Mouse (Mus musculus): ENCODE results near the gene Aoc2.
A peak's percentile ranks its signal among the peaks of the same experiment; 100 is the strongest.
"Not testable (repeated sequence)": the region's sequence is repeated elsewhere in the genome, so short reads cannot be mapped to it uniquely, and the experiment has no call there.

Gene Aoc2

DNA sequence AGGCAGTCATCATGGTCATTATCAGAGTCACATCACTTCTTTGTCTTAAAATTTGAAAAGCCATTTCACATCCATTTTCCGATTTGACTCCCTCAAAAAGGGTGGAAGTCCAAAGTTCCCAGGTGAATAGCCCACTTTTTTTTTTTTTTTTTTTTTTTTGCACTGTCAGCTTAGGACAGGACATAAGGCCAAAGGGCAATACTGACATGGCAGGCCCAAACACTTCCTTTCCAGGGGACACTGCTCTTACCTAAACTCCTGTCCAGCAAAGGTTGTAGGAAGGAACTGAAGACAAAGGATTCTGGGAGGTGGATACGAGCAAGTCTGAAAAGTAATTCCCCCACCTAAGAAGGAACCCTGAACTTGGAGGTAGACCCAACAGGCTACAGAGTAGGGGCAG lies 31.1 kb downstream of the Aoc2 start:
- no peak for DNase-seq (ENCODE audit: low read depth, low spot score)

- DNase-seq (ENCODE audit: low read depth, low spot score), result no peak
These were observed 32.8 kb downstream of the Aoc2 start for GRCm38 (mm10) chr11:101357505-101358182.

DNA sequence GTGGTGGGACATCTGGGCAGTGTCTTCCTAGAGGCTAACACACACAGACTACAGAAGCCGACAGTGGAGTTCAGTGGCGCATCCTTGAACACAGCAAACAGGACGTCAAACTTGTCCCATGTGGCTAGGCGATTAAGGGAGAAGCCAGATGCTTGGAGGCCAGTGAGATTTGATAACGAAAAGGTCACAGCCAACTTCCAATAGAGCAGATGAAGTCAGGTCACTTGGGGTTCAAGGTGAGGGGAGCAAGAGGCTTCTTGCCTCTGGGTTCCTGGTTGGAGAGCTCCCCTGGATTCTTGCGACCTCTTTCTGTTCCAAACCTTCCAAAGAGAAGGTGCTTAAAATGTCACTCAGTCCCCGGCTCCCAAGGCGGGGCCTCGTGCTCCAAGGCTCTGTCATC lies 34.9 kb downstream of the Aoc2 start:
- no peak for DNase-seq (ENCODE audit: low read depth, low spot score)

GRCm38 (mm10) chr11:101360651-101361113 lies 35.8 kb downstream of the Aoc2 start:
- DNase-seq (ENCODE audit: low read depth, low spot score), result no peak

GRCm38 (mm10) chr11:101364531-101364931 lies 39.7 kb downstream of the Aoc2 start:
- no peak for DNase-seq (ENCODE audit: low read depth, low spot score)

GRCm38 (mm10) chr11:101367326-101367935 lies 42.6 kb downstream of the Aoc2 start, which contains the start of gene G6pc:
Gene G6pc, plus strand, starts transcription at chr11:101367561.
- DNase-seq (ENCODE audit: low read depth, low spot score), result no peak

- no peak for DNase-seq (ENCODE audit: low read depth, low spot score)
These were observed 45.3 kb downstream of the Aoc2 start for GRCm38 (mm10) chr11:101370141-101370540.

- no peak for DNase-seq (ENCODE audit: low read depth, low spot score)
These were observed 49.6 kb downstream of the Aoc2 start for GRCm38 (mm10) chr11:101374421-101374938.

DNA sequence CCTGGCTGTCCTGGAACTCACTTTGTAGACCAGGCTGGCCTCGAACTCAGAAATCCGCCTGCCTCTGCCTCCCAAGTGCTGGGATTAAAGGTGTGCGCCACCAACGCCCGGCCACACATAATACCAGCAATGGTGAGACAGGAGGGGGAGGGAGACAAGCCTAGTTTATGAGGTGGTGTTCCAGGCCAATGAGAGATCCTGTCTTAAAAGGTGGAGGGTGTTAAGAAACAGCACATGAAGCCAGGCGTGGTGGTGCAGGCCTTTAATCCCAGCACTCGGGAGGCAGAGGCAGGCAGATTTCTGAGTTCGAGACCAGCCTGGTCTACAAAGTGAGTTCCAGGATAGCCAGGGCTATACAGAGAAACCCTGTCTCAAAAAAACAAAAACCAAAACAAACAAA lies 53.3 kb downstream of the Aoc2 start:
- not testable (repeated sequence) for DNase-seq (ENCODE audit: low read depth, low spot score)

- DNase-seq (ENCODE audit: low read depth, low spot score), result peak; percentile 13
These were observed 54.1 kb downstream of the Aoc2 start for GRCm38 (mm10) chr11:101378926-101379325.

All from skeletal muscle tissue, adult 2 months (tissue).